Mouse (Mus musculus) neural tube, embryonic 15.5 days (tissue): ENCODE measurements around the gene Aff1. TPM values are rescaled to one million over a fixed set of nuclear protein-coding genes. Genes with fewer than 3 reads are reported as not detected.

Experiments
- ATAC-seq: fragments of 200-750 bp; cut with Nextera tagmentation; 2 replicates; pipeline ENCODE4 v1.8.0; 2017; ENCODE audit warnings: mild to moderate bottlenecking, moderate TSS enrichment, moderate library complexity; ENCODE audit not compliant: low FRiP score
- H3K27ac ChIP-seq: fragments of 300-500 bp; sonication (generic); replicated peaks from 2 replicates; pipeline ENCODE4 v1.5.1; 2015; ENCODE audit warnings: mild to moderate bottlenecking, inconsistent platforms
- H3K27me3 ChIP-seq: fragments of 300-500 bp; sonication (generic); replicated peaks from 2 replicates; pipeline ENCODE4 v1.6.1; 2015; ENCODE audit warnings: inconsistent platforms
- H3K36me3 ChIP-seq: fragments of 300-500 bp; sonication (generic); 2 replicates; pipeline ENCODE4 v1.6.1; 2015; ENCODE audit warnings: inconsistent platforms
- H3K4me1 ChIP-seq: fragments of 300-500 bp; sonication (generic); 2 replicates; pipeline ENCODE4 v1.6.1; 2015; ENCODE audit warnings: inconsistent platforms
- H3K4me2 ChIP-seq: fragments of 300-500 bp; sonication (generic); 2 replicates; pipeline ENCODE4 v1.6.1; 2015; ENCODE audit warnings: inconsistent platforms, mild to moderate bottlenecking, moderate library complexity
- H3K4me3 ChIP-seq: fragments of 300-500 bp; sonication (generic); replicated peaks from 2 replicates; pipeline ENCODE4 v1.5.1; 2015; ENCODE audit warnings: mild to moderate bottlenecking, inconsistent platforms
- H3K9ac ChIP-seq: fragments of 300-500 bp; sonication (generic); replicated peaks from 2 replicates; pipeline ENCODE4 v1.6.1; 2015; ENCODE audit warnings: mild to moderate bottlenecking, inconsistent platforms
- H3K9me3 ChIP-seq: fragments of 300-500 bp; sonication (generic); replicated peaks from 2 replicates; pipeline ENCODE4 v1.6.1; 2016; ENCODE audit warnings: inconsistent platforms
- WGBS: fragments of 180-500 bp; shearing (Covaris S2); methylation state at CpG from one replicate; pipeline ENCODE4 v1.1.7; 2015; ENCODE audit warnings: mixed read lengths; 5-methylcytosine and 5-hydroxymethylcytosine counted together
- polyA plus RNA-seq: library from polyadenylated mRNA; unstranded; fragments of >200 nt; fragmentation: Nextera tagmentation; extraction: Ambion mirVana; gene quantifications from 2 replicates; pipeline ENCODE4 v1.2.1, GENCODE M21; 2015

Aff1 gene
- polyA plus RNA-seq, 1 experiment from 2014 or later: 1.7 TPM

DNA sequence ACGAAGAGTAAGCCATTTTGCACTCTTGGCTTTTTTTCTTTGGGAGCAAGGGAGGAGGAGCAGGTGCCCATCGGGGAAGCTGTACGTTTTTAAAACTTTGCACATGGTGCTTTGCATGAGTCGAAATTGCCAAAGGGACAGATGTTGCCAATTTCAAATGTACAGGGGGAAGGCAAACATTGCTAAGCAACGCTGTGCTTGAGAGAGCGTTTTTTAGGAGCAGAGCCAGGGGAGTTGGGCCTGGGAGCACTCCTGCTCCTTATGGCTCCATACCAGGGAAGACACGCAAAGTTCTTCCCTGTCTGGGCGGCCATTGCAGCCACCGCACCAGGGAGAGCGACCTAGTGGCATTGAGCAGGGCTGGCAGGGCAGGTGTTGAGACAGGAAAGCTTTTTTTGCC is 105.6 kb downstream of the Aff1 start:
- no peak overlapping the region for H3K4me2 ChIP-seq
- peak overlapping the region; percentile 54; the same call in 1 of the 2 replicates for H3K27ac ChIP-seq

DNA sequence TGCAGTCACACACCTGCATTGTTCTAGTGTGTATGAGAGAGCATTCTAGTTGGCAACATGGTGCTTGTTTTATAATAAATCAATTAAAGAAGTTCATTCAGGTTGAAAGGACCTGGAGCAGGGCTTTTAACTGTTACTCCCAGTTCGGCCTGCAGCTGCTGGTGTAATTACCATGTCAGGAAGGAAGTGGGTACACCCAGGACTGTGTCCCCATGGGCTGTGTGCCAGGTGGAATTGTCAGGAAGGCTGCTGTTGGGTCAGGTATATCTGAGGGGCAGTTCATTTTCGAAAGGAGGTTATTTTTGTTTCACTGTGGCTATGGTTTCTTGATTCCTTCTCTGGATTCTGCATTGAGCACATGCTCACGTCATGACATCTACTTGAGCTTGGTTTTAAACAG is 107.3 kb downstream of the Aff1 start:
- Histone ChIP-seq H3K36me3 (no peaks in the 10 kb centered on the region), H3K9ac (no peak overlapping the region), H3K4me3 (no peak overlapping the region), H3K4me2 (no peak overlapping the region), H3K27me3 (no peaks in the 10 kb centered on the region), H3K27ac (no peak overlapping the region), H3K9me3 (no peaks in the 10 kb centered on the region), H3K4me1 (peaks cover 31% of the 10 kb centered on the region)
- 66% methylated on average over 3 of the region's 3 CpGs for WGBS
- ATAC-seq: no peak

More for the DNA sequence above, 105.6 kb downstream of the Aff1 start:
- Histone ChIP-seq H3K9ac (no peak overlapping the region), H3K36me3 (no peaks in the 10 kb centered on the region), H3K27me3 (no peaks in the 10 kb centered on the region), H3K4me3 (no peak overlapping the region), H3K9me3 (no peaks in the 10 kb centered on the region), H3K4me1 (peaks cover 19% of the 10 kb centered on the region)
- 44% methylated on average over 10 of the region's 10 CpGs for WGBS
- ATAC-seq: no peak; the same call in 1 of the 2 replicates

DNA sequence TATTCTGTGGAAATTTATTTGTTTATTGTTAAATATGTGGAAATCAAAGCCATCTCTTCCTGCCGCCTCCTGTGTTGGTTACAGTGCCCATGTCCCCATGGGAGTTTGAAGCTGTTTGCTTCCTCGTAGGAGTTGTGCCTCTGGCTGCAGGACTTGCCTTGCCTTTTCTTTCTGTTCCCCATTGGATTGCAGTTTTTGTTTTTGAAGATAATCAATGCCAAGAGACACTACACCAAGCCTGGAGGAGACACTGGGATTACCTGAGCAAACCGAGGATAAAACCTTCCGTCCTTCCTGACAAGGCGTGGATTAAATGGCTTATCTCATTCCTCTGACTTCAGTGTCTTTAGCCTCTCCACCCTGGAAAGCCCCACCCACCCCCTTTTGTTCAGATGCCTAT is 107.8 kb downstream of the Aff1 start:
- no peak overlapping the region for H3K9ac ChIP-seq
- no peak overlapping the region for H3K27ac ChIP-seq
- ATAC-seq: no peak
- no peaks in the 10 kb centered on the region for H3K36me3 ChIP-seq
- H3K4me2 ChIP-seq: no peak overlapping the region
- H3K27me3 ChIP-seq: no peaks in the 10 kb centered on the region
- no peak overlapping the region for H3K4me3 ChIP-seq
- peaks cover 31% of the 10 kb centered on the region for H3K4me1 ChIP-seq
- WGBS: 63% methylated on average over 5 of the region's 5 CpGs
- H3K9me3 ChIP-seq: no peaks in the 10 kb centered on the region

DNA sequence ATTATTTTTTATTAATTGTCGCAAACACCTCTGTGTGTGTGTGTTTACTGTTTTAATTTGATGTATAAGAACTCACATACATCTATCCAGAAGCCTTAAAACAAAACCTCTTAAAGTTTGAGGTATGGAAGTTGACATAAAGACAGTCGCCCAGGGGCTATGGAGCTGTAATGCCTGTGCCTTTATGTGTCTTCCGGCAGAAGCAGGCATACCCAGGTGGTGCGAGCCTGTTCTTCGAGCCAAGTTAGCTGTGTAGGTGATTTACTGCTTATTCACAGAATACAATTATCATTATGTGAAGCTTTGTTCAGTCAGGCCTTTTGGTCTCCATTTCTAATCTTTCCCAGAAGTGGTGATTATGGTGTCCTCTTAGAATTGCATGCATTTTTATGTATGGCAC is 111.2 kb downstream of the Aff1 start:
- Histone ChIP-seq H3K27ac (no peak overlapping the region), H3K4me3 (no peak overlapping the region), H3K9me3 (no peaks in the 10 kb centered on the region), H3K27me3 (no peaks in the 10 kb centered on the region), H3K9ac (no peak overlapping the region), H3K4me2 (no peak overlapping the region), H3K36me3 (no peaks in the 10 kb centered on the region), H3K4me1 (peaks cover 20% of the 10 kb centered on the region)
- 32% methylated on average over 5 of the region's 5 CpGs for WGBS
- ATAC-seq: no peak

DNA sequence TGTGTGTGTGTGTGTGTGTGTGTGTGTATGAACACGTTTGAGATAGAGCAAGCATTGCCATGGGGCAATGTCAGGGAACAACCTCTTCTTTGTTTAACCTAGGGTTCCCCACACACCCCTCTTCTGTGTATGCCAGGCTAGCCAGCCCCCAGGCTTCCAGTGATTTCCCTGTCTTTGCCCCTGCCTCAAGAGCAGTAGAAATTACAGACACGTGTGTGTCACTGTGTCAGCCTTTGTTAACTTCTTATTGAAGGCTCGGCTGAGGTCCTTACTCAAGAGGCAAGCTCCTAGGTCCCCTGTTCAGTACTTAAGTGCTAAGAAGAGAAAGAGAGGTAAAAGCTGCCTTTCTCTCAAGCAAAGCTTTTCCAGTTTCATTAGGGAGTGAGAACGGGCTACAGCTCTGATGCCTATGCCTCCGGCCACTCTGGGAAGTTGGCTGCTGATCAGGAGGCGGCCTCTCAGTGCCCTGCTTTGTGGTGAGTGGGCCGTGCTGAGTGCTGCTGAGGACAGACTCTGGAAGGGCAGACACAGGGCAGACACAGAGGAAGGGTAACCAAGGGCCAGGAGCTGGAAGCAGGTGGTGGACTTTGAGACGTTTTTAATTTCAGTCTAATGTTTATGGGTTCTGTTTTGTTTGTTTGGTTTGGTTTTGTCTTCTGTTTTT is 111.9 kb downstream of the Aff1 start:
- no peak overlapping the region for H3K4me2 ChIP-seq
- H3K4me1 ChIP-seq: peaks cover 20% of the 10 kb centered on the region
- H3K9ac ChIP-seq: no peak overlapping the region
- ATAC-seq: peak; percentile 74
- no peaks in the 10 kb centered on the region for H3K36me3 ChIP-seq
- 14% methylated on average over 8 of the region's 8 CpGs for WGBS
- no peak overlapping the region for H3K4me3 ChIP-seq
- H3K27me3 ChIP-seq: no peaks in the 10 kb centered on the region
- H3K27ac ChIP-seq: peak overlapping the region; percentile 20; the same call in 1 of the 2 replicates
- no peaks in the 10 kb centered on the region for H3K9me3 ChIP-seq

DNA sequence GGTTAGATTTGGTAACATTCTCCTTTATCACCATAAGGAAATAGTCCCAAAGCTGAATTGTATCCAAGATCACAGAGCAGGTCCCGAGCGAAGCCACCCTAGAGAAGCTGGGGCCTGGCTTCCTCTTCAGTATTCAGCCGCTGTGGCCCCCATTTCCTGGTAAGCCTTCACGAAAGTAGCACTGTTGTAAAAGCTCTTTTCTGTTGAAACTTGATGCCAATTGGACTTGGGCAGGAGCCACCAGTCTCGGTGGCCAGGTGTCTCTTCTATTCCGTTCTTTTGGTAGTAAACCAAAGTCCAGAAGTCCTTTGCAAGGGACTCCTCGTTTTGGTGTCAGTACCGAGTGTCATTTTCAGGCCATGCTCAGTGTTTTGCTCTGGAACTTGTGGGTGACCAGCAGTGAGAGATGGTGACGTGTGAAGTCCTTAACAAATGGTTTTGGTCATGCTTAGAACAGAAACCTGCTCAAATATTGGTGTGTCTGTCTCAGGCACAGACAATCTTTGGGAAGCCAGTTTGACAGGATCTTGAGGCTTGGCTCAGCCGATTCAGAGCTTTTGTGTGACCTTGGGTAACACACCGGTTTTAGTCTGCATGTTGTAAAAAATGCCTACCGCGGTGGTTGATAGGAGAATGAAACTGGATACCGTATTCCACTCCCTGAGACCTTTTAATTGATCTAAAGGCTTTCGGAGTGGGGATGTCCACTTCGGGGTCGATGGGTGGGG is 114.8 kb downstream of the Aff1 start:
- Histone ChIP-seq H3K9me3 (no peaks in the 10 kb centered on the region), H3K4me3 (no peak overlapping the region), H3K4me1 (peaks cover 15% of the 10 kb centered on the region), H3K27ac (no peak overlapping the region), H3K36me3 (no peaks in the 10 kb centered on the region), H3K9ac (no peak overlapping the region), H3K4me2 (no peak overlapping the region), H3K27me3 (no peaks in the 10 kb centered on the region)
- WGBS: 70% methylated on average over 17 of the region's 17 CpGs
- no peak for ATAC-seq

DNA sequence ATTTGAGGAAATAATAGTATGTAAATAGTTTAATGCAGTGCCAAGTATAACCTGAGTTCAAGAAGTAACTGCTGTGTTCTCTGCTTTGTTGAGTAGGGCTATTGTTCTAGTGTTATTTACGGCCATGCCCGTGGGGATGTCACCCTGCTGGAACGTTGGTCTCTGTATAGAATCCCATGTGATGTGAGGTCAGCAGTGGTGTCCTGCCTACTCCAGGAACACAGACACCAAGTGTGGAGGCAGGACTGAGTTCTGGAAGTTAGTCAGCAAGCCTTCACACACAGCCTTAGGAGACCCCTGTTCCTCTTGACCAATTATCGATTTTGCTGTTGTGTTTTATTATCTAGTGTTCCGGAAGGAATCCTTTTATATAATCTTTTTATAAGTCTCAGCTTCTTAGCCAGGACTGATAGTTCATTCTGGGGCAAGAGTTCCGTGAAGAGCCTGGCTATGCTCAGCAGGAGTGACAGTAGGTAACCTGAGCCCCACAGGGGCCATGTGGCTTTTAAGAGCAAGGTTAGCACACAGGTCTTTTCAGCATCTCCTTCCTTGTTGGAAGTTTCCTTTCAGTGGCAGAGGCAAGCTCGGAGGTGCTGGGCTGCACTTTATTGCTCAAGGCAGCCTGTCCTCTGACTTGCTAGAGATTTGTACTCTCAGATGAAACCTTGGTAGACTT is 115.6 kb downstream of the Aff1 start:
- ATAC-seq: no peak
- Histone ChIP-seq H3K4me1 (peaks cover 12% of the 10 kb centered on the region), H3K9ac (no peak overlapping the region), H3K27ac (no peak overlapping the region), H3K36me3 (no peaks in the 10 kb centered on the region), H3K4me2 (no peak overlapping the region), H3K9me3 (no peaks in the 10 kb centered on the region), H3K4me3 (no peak overlapping the region), H3K27me3 (no peaks in the 10 kb centered on the region)
- 39% methylated on average over 7 of the region's 7 CpGs for WGBS

DNA sequence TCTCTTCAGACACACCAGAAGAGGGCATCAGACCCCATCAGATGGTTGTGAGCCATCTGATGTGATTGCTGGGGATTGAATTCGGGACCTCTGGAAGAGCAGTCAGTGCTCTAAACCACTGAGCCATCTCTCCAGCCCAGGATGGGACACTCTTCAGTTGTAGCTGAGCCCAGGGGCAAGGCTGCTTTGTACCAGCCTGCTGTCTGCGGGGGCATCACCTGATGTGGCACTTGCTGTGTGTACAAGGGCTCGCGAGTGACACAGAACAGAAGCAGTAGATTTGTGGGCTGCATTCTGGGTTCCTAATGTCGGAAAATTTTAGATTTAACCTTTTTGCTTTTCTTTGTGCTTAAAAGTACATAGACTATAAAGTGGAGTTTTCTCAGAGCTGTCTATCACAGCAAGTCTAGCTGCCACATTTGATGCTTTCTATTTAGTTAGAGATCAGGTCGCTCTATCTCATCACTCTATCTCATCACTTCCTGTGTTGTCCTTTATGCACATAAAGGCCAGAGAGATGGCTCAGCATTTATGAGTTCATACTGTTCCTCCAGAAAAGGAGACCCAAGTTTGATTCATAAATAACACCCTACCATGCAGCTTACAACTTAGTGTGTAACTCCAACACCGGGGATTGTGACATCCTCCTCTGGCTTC is 117.6 kb downstream of the Aff1 start:
- H3K4me2 ChIP-seq: no peak overlapping the region
- ATAC-seq: no peak
- H3K4me3 ChIP-seq: no peak overlapping the region
- H3K9me3 ChIP-seq: no peaks in the 10 kb centered on the region
- H3K36me3 ChIP-seq: no peaks in the 10 kb centered on the region
- no peaks in the 10 kb centered on the region for H3K4me1 ChIP-seq
- H3K27ac ChIP-seq: no peak overlapping the region
- H3K27me3 ChIP-seq: no peaks in the 10 kb centered on the region
- no peak overlapping the region for H3K9ac ChIP-seq
- 91% methylated on average over 7 of the region's 7 CpGs for WGBS

DNA sequence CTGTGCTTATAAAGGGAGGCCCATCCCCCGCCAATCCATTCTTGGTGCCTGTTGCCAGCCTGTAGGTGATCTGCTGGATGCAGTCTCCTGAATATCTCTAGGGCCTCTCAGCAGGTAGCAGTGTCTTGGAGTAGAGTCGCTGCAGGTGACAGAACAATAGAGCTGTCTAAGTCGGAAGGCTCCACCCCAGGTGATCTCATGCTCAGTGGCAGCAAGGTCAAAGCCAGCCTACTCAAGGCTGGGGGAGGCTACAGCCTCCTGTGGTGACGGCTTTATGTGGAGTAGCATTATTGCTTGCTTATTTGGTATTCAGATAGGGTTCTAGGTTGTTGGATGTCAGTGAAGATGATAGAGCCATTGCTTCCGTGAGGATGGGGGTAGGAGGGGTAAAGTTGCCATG is 121.1 kb downstream of the Aff1 start:
- Histone ChIP-seq H3K9me3 (no peaks in the 10 kb centered on the region), H3K36me3 (no peaks in the 10 kb centered on the region), H3K4me2 (no peak overlapping the region), H3K9ac (no peak overlapping the region), H3K27me3 (no peaks in the 10 kb centered on the region), H3K4me1 (0 out of 2 replicates have a peak, but pooled peaks cover 4% of the 10 kb centered on the region), H3K4me3 (no peak overlapping the region), H3K27ac (no peak overlapping the region)
- 69% methylated on average over 5 of the region's 5 CpGs for WGBS
- no peak for ATAC-seq

DNA sequence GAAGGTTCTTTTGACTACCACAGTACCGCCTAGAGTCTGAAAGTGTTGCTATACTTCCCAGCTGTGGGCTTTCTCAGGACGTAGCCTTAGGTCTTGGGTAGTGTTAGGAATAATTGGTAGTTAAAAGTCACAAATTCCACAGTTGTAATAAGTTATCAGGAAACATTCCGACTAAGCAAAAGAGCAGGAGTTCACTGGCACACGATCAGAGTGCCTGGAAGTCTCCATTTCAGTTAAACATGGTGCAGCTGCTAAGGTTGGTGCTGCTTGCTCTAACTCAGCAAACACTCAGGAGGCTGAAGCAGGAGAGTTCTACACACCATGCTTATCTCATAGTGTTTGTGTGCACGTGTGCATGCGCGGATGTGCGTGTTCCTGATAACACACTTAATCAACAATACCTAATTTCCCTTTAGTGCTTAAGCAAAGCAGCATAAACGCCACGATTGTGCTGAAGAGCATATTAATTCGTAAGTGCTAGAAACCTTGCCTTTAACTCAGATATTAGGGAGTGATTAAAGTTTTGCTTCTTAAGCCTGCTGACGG is 121.9 kb downstream of the Aff1 start:
- WGBS: 91% methylated on average over 12 of the region's 12 CpGs
- ATAC-seq: no peak

DNA sequence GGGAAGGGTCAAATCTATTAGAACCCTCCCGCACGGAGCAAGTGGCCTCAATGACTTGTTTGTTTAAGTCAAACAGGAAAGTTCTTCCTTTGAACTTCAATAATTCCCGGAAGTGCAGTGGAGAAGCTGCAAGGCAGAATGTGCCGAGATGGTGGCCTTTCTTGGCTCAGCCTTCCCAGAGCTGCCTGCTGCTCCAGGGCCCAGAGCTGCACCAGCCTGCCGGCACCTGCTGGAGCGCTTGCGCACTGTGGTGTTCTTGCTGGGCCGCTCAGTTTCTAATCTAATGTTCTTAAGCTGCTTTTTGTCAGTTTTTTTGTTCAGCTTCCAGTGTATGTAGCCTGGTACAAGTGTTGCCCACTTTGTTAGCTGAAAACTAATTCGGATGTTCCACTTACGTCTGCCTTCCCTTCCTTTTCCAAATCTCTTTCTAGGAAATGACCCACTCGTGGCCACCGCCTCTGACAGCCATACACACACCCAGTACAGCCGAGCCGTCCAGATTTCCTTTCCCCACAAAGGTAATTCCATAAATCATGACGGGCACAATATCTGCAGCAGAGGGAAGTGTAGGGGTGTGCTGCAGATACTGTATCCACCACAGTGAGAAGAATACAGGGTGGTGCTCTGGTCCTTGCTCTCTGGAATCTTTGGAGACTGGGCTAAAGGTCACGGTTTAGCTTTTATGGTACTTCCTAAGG is 122.5 kb downstream of the Aff1 start:
- 63% methylated on average over 16 of the region's 16 CpGs for WGBS

More for the DNA sequence above, 121.9 kb downstream of the Aff1 start:
- Histone ChIP-seq H3K9ac (no peak overlapping the region), H3K9me3 (no peaks in the 10 kb centered on the region), H3K4me3 (no peak overlapping the region), H3K36me3 (no peaks in the 10 kb centered on the region), H3K4me2 (no peak overlapping the region), H3K27me3 (no peaks in the 10 kb centered on the region), H3K4me1 (0 out of 2 replicates have a peak, but pooled peaks cover 6% of the 10 kb centered on the region), H3K27ac (no peak overlapping the region)

More for the DNA sequence above, 122.5 kb downstream of the Aff1 start:
- Histone ChIP-seq H3K36me3 (no peaks in the 10 kb centered on the region), H3K9me3 (no peaks in the 10 kb centered on the region), H3K9ac (no peak overlapping the region), H3K27me3 (no peaks in the 10 kb centered on the region), H3K4me3 (no peak overlapping the region), H3K27ac (no peak overlapping the region), H3K4me2 (no peak overlapping the region), H3K4me1 (0 out of 2 replicates have a peak, but pooled peaks cover 6% of the 10 kb centered on the region)
- ATAC-seq: no peak
